Mouse (Mus musculus) bone marrow macrophage, adult 2 months (primary cell): ENCODE data around the gene Rapgef1.

Experiments
- CTCF ChIP-seq: IDR thresholded peaks from 2 replicates; pipeline ENCODE4 v1.5.1; 2012; ENCODE audit warnings: low read depth, mild to moderate bottlenecking, low read length, moderate library complexity
- POLR2A ChIP-seq: IDR thresholded peaks from 2 replicates; pipeline ENCODE4 v1.6.1; 2012; ENCODE audit warnings: mild to moderate bottlenecking, low read depth, low read length, borderline replicate concordance

DNA sequence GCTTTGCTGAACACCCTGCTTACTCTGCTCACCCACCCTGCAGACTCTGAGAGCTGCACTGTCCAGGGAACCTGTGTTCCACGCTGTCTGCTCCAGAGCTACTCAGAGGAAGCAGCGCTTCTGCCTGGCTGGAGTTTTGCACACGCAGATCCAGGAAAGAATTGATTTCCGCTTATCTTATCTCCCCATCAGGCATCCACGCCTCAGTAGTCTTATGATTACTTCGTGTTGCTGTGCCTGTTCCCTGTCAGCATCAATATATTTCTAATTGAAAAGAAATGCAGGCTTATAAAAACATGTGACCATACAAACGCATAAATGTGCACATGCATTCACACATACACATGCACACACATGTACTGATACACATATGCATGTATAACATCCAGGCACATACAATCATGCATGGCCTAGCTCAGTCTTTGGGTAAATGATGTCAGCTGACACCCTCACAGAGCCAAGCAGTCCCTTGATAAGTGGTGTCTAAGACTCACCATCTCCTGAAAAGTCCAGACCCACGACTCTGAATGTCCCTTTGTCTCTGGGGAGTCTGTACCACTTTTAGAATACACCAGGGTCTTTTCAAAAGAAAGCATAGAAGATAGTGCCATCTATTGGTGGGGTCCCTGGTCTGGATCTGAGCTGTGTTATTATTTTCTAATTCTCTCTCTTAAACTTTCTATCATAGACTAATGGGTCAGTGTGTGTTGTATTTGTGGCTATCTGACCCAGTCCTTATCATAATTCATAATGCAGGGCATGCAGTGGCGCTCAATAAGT lies 47.4 kb upstream of the Rapgef1 start:
- TF ChIP-seq CTCF (no peak), POLR2A (no peak)
